Comparison of ENCODE assay signal across 13 mouse cellular contexts in the genomic region with DNA sequence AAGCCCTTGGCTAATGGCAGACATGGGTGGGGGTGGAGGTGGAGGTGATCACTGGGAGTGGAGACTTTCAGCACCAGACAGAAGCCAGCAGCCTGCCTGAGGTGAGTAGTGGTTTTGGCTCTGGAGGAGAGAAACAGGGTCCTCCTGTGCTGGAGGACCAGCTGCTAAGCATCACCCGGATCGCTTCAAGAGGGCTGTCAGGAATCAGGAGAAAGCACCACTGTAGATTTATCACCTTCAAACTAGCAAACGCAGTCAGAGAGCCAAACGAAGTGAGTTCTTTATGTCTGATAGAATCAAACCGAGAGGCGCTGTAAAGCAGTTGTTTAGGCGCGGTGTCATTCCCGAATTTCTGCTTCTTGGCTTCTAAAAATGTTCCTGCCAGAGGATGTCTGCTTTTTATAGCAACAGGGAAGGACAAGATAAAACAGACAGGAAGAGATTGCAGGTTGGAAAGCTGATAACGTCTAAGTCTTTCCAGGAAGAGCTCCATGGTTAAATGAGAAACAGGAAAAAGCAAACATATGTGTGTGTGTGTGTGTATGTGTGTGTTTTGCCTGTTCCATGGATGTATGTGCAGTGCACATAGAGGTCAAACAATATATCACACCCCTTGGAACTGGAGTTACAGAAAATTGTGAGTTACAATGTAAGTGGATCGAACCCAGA.
A peak's percentile ranks its signal among the peaks of the same experiment; 100 is the strongest.
DNase-seq lines count a peak whose midpoint lies in the region; ATAC-seq lines count a peak whose summit lies in the region.
"Had no signal": no experiment of that assay in that cellular context is flagged by ENCODE, and none has a peak within 500 bp of the region (broad histone marks: within the 10 kb centered on the region; RNA-seq: fewer than 3 reads in every experiment).

No protein-coding gene starts in this region.

- 0 out of 2 replicates have a peak, but pooled peaks have one; percentile 25 for ATAC-seq in kidney, embryonic 15.5 days (replicated peaks; ENCODE audit: low FRiP score)
- peak; percentile 73 for ATAC-seq in intestine, embryonic 15.5 days
- no peak for ATAC-seq in midbrain, embryonic 11.5 days (ENCODE audit: low FRiP score)
- ATAC-seq: CD4-positive, CD25-positive, alpha-beta regulatory T cell, adult 4 months had no signal

- H3K9ac ChIP-seq in kidney, embryonic 15.5 days, result no peak overlapping the region
- no peak overlapping the region for H3K9ac ChIP-seq in intestine, embryonic 15.5 days
- no peak overlapping the region for H3K9ac ChIP-seq in midbrain, embryonic 11.5 days (ENCODE audit: low read length)
- H3K9ac ChIP-seq: liver, embryonic 15.5 days; midbrain, embryonic 12.5 days; neural tube, embryonic 13.5 days had no signal

- H3K27me3 ChIP-seq in kidney, embryonic 15.5 days, result no peaks in the 10 kb centered on the region
- no peaks in the 10 kb centered on the region for H3K27me3 ChIP-seq in intestine, embryonic 15.5 days (replicated peaks)
- H3K27me3 ChIP-seq in midbrain, embryonic 11.5 days (ENCODE audit: control insufficient read depth, insufficient read depth, low read length), result no peaks in the 10 kb centered on the region
- H3K27me3 ChIP-seq: liver, embryonic 15.5 days; midbrain, embryonic 12.5 days; neural tube, embryonic 13.5 days had no signal

- no peak for DNase-seq in kidney, adult 8-10 months
- peak; percentile 15 for DNase-seq in R1 (ENCODE audit: low read depth, low spot score)
- DNase-seq in heart, adult 8-10 months (ENCODE audit: low spot score), result peak; percentile 6
- no peak for DNase-seq in midbrain, embryonic 11.5 days (ENCODE audit: low spot score, missing footprints)
- no peak for DNase-seq in gastrocnemius, postnatal 10 days
- DNase-seq: adrenal gland, postnatal 25 days; cerebellum, adult 2 months had no signal

- H3K4me1 ChIP-seq in kidney, embryonic 15.5 days, result 0 out of 2 replicates have a peak, but pooled peaks cover 4% of the 10 kb centered on the region
- H3K4me1 ChIP-seq in intestine, embryonic 15.5 days (replicated peaks), result no peaks in the 10 kb centered on the region
- H3K4me1 ChIP-seq in midbrain, embryonic 11.5 days (ENCODE audit: control insufficient read depth, insufficient read depth, low read length), result no peaks in the 10 kb centered on the region
- H3K4me1 ChIP-seq: liver, embryonic 15.5 days; midbrain, embryonic 12.5 days; neural tube, embryonic 13.5 days had no signal

- H3K27ac ChIP-seq in kidney, embryonic 15.5 days, result peak overlapping the region; percentile 61
- H3K27ac ChIP-seq in intestine, embryonic 15.5 days, result peak overlapping the region; percentile 36; the same call in 1 of the 2 replicates
- no peak overlapping the region for H3K27ac ChIP-seq in midbrain, embryonic 11.5 days (ENCODE audit: low read depth, low read length)
- H3K27ac ChIP-seq: liver, embryonic 15.5 days; midbrain, embryonic 12.5 days; neural tube, embryonic 13.5 days had no signal

- H3K9me3 ChIP-seq in kidney, embryonic 15.5 days (replicated peaks), result 0 out of 2 replicates have a peak, but pooled peaks cover 3% of the 10 kb centered on the region
- H3K9me3 ChIP-seq in intestine, embryonic 15.5 days, result no peaks in the 10 kb centered on the region
- H3K9me3 ChIP-seq in midbrain, embryonic 11.5 days (ENCODE audit: control insufficient read depth, low read length), result no peaks in the 10 kb centered on the region
- H3K9me3 ChIP-seq: liver, embryonic 15.5 days; midbrain, embryonic 12.5 days; neural tube, embryonic 13.5 days had no signal

- no peak overlapping the region for H3K4me2 ChIP-seq in kidney, embryonic 15.5 days
- H3K4me2 ChIP-seq in intestine, embryonic 15.5 days (replicated peaks), result no peak overlapping the region
- H3K4me2 ChIP-seq in midbrain, embryonic 11.5 days, result no peak overlapping the region
- H3K4me2 ChIP-seq: liver, embryonic 15.5 days; midbrain, embryonic 12.5 days; neural tube, embryonic 13.5 days had no signal

- H3K4me3 ChIP-seq in kidney, embryonic 15.5 days (replicated peaks), result no peak overlapping the region
- no peak overlapping the region for H3K4me3 ChIP-seq in intestine, embryonic 15.5 days (replicated peaks)
- H3K4me3 ChIP-seq in midbrain, embryonic 11.5 days (ENCODE audit: low read depth, low read length), result no peak overlapping the region
- H3K4me3 ChIP-seq: liver, embryonic 15.5 days; midbrain, embryonic 12.5 days; neural tube, embryonic 13.5 days had no signal

- 0 out of 2 replicates have a peak, but pooled peaks cover 6% of the 10 kb centered on the region for H3K36me3 ChIP-seq in kidney, embryonic 15.5 days
- no peaks in the 10 kb centered on the region for H3K36me3 ChIP-seq in intestine, embryonic 15.5 days
- H3K36me3 ChIP-seq in midbrain, embryonic 11.5 days (ENCODE audit: control insufficient read depth, insufficient read depth, low read length), result no peaks in the 10 kb centered on the region
- H3K36me3 ChIP-seq: liver, embryonic 15.5 days; midbrain, embryonic 12.5 days; neural tube, embryonic 13.5 days had no signal

- 22% methylated on average over 11 of the region's 11 CpGs for WGBS in kidney, embryonic 15.5 days
- WGBS in intestine, embryonic 15.5 days, result 33% methylated on average over 11 of the region's 11 CpGs
- 91% methylated on average over 11 of the region's 11 CpGs for WGBS in midbrain, embryonic 11.5 days

Comparison
In these comparisons a context has a peak if more than half of its experiments do, and no peak if none do; other contexts are left out.
1. DNase-seq: peak in R1 (single experiment) and heart, adult 8-10 months (single experiment); none in kidney, adult 8-10 months (0 of 2), midbrain, embryonic 11.5 days (single experiment) and gastrocnemius, postnatal 10 days (single experiment).